Mouse (Mus musculus) neural tube, embryonic 11.5 days (tissue): ENCODE results near the gene Lrig1. TPM values are rescaled to one million over a fixed set of nuclear protein-coding genes. Genes with fewer than 3 reads are reported as not detected.

Experiments
- ATAC-seq: fragments of 200-750 bp; cut with Nextera tagmentation; 2 replicates; pipeline ENCODE4 v1.8.0; 2017; ENCODE audit warnings: moderate number of reproducible peaks, mild to moderate bottlenecking, moderate TSS enrichment, moderate library complexity; ENCODE audit not compliant: insufficient read depth, low FRiP score, low TSS enrichment
- DNase-seq: peaks from one replicate; pipeline ENCODE4 v3.0.0-alpha.2; 2015; ENCODE audit warnings: low spot score
- H3K27ac ChIP-seq: fragments of 300-500 bp; sonication (generic); 2 replicates; pipeline ENCODE4 v1.5.1; 2014; ENCODE audit warnings: low read depth, mild to moderate bottlenecking, low read length
- H3K27me3 ChIP-seq: fragments of 300-500 bp; sonication (generic); 2 replicates; pipeline ENCODE4 v1.6.1; 2014; ENCODE audit warnings: mild to moderate bottlenecking, low read length, mixed read lengths; ENCODE audit not compliant: control insufficient read depth, insufficient read depth
- H3K36me3 ChIP-seq: fragments of 300-500 bp; sonication (generic); 2 replicates; pipeline ENCODE4 v1.6.1; 2014; ENCODE audit warnings: mild to moderate bottlenecking, low read length, moderate library complexity, mixed read lengths; ENCODE audit not compliant: control insufficient read depth, insufficient read depth
- H3K4me1 ChIP-seq: fragments of 300-500 bp; sonication (generic); 2 replicates; pipeline ENCODE4 v1.6.1; 2014; ENCODE audit warnings: low read length, mixed read lengths; ENCODE audit not compliant: control insufficient read depth, insufficient read depth
- H3K4me2 ChIP-seq: fragments of 300-500 bp; sonication (generic); 2 replicates; pipeline ENCODE4 v1.6.1; 2014; ENCODE audit warnings: low read depth, mild to moderate bottlenecking, moderate library complexity
- H3K4me3 ChIP-seq: fragments of 300-500 bp; sonication (generic); 2 replicates; pipeline ENCODE4 v1.5.1; 2014; ENCODE audit warnings: low read depth, low read length
- H3K9ac ChIP-seq: fragments of 300-500 bp; sonication (generic); 2 replicates; pipeline ENCODE4 v1.6.1; 2014; ENCODE audit warnings: mild to moderate bottlenecking, low read length
- H3K9me3 ChIP-seq: fragments of 300-500 bp; sonication (generic); 2 replicates; pipeline ENCODE4 v1.6.1; 2016; ENCODE audit warnings: low read length; ENCODE audit not compliant: control insufficient read depth
- WGBS: fragments of 180-500 bp; shearing (Covaris S2); extraction: QIAGEN DNeasy Blood & Tissue Kit; methylation state at CpG from one replicate; pipeline ENCODE4 v1.1.7; 2014; 5-methylcytosine and 5-hydroxymethylcytosine counted together
- polyA plus RNA-seq: library from polyadenylated mRNA; unstranded; fragments of >200 nt; fragmentation: Nextera tagmentation; extraction: Ambion mirVana; gene quantifications from 2 replicates; pipeline ENCODE4 v1.2.1, GENCODE M21; 2014

Gene Lrig1
- polyA plus RNA-seq, 1 experiment from 2014 or later = 29.6 TPM

GRCm38 (mm10) chr6:94702993-94703392 is 3.0 kb upstream of the Lrig1 start:
- ATAC-seq = no peak
- WGBS = 91% methylated on average over 6 of the region's 6 CpGs
- Histone ChIP-seq H3K9me3 (no peaks in the 10 kb centered on the region), H3K27ac (no peak overlapping the region), H3K4me1 (peaks cover 13% of the 10 kb centered on the region), H3K4me3 (no peak overlapping the region), H3K4me2 (no peak overlapping the region), H3K9ac (no peak overlapping the region), H3K27me3 (no peaks in the 10 kb centered on the region), H3K36me3 (no peaks in the 10 kb centered on the region)
- DNase-seq = no peak

DNA sequence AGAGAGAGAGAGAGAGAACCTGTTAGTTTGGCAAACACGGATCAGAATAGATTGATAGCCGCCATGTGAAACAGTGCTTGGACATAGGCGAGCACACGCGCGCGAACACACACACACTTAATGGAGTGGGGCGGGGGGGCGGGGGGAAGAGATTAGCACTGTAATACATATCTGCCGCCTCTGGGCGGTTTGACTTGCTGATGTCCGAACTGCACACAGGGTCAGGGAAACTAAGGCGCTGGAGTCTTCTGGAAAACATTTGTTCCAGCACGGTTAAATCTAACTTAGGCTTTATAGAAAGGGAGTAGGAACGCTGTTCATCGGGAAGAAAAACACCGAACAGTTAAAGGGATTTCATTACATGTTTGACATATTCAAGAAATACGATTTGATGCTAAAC is 1.1 kb upstream of the Lrig1 start:
- Histone ChIP-seq H3K4me2 (peak overlapping the region; percentile 61), H3K9me3 (no peaks in the 10 kb centered on the region), H3K36me3 (no peaks in the 10 kb centered on the region), H3K27me3 (no peaks in the 10 kb centered on the region), H3K27ac (no peak overlapping the region), H3K9ac (no peak overlapping the region), H3K4me3 (peak overlapping the region; percentile 97), H3K4me1 (peaks cover 26% of the 10 kb centered on the region)
- no peak for ATAC-seq
- WGBS = 4% methylated on average over 18 of the region's 18 CpGs
- peak; percentile 48 for DNase-seq

DNA sequence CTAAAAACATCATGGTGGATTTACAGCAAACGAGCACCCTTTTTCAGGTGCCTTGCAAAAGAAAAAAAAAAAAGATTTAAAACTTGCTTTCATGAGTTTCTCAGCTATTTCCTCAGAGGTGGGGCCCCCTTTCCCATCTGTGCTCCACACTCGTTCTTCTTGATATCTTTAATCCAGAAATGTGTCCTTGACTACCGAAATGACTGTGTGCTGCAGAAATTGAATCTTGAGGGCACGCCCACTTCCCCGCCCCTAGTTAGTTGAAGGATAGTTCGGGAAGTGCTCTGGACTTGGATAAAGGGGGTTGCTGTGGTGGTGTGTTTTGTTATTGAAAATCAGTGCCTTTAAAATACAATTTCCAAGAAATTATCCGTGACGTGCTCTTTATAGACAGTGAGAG is 654 bp upstream of the Lrig1 start:
- under 1% methylated on average over 8 of the region's 8 CpGs for WGBS

GRCm38 (mm10) chr6:94699173-94699987 is 578 bp downstream of the Lrig1 start:
- DNase-seq (peak; percentile 60), ATAC-seq (peak; percentile 58)
- H3K4me2 ChIP-seq = peak overlapping the region; percentile 61
- peaks cover 43% of the 10 kb centered on the region for H3K4me1 ChIP-seq
- H3K27ac ChIP-seq = peak overlapping the region; percentile 85
- H3K36me3 ChIP-seq = no peaks in the 10 kb centered on the region
- H3K9ac ChIP-seq = peak overlapping the region; percentile 90
- H3K27me3 ChIP-seq = no peaks in the 10 kb centered on the region
- 0% methylated on average over 79 of the region's 95 CpGs for WGBS
- H3K9me3 ChIP-seq = no peaks in the 10 kb centered on the region
- H3K4me3 ChIP-seq = peak overlapping the region; percentile 97

More for the DNA sequence above, 654 bp upstream of the Lrig1 start:
- Histone ChIP-seq H3K9ac (no peak overlapping the region), H3K27me3 (no peaks in the 10 kb centered on the region), H3K4me2 (peak overlapping the region; percentile 61), H3K36me3 (no peaks in the 10 kb centered on the region), H3K27ac (no peak overlapping the region), H3K4me3 (peak overlapping the region; percentile 97), H3K4me1 (peaks cover 31% of the 10 kb centered on the region), H3K9me3 (no peaks in the 10 kb centered on the region)
- DNase-seq (peak; percentile 66), ATAC-seq (no peak)

DNA sequence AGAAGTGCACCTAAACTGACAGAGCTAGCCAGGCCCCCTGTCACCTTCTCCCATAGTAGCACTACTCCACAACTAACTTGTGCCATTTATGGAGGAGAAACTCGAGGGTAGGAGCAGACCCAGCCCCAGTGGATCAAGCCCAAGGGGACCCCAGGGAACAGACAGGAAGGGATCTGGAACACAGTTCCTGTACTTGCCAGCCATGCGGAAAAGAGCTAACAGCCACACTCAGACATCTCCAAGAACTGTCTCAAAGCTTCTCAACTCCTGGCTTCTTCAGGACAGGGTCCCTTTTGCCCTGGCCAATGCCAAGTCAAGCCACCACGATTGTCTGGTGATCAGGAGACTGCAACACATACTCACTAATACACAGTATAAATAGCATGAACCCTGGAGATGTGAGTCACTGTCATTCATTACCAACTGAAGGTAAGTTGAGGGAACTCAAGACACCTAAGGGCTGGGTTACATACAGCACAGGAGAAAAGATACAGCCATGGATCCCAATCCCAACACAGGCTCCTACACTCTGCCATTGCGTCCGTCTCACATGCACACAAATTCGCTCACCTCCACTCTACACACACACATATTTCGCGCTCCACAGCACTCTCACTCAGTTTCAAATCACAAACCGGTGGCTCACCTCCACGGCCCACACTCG is 1.3 kb downstream of the Lrig1 start:
- WGBS = 2% methylated on average over 11 of the region's 11 CpGs
- no peaks in the 10 kb centered on the region for H3K9me3 ChIP-seq
- DNase-seq (no peak), ATAC-seq (no peak)
- no peaks in the 10 kb centered on the region for H3K27me3 ChIP-seq
- H3K36me3 ChIP-seq = no peaks in the 10 kb centered on the region
- peaks cover 47% of the 10 kb centered on the region for H3K4me1 ChIP-seq
- H3K4me2 ChIP-seq = peak overlapping the region; percentile 61
- peak overlapping the region; percentile 97 for H3K4me3 ChIP-seq
- no peak overlapping the region for H3K27ac ChIP-seq
- peak overlapping the region; percentile 90 for H3K9ac ChIP-seq

DNA sequence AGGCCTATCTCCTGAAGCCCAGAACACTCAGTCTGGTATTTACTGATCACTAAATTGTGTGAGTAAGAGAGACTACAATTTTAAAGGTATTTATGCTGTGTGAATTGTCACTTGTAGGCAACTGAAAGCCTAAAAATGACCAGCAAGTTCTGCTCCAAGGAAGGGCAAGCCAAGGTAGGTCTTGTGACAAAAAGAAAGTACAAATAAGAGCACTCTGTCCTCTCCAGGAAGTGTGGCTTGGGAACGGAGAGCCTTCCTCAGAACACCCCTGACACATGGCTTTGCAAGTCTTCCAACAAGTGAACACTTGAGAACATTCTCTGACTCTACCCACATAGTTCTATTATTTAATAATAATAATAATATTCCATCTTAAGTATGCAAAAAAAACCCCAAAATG is 2.5 kb downstream of the Lrig1 start:
- ATAC-seq (no peak), DNase-seq (no peak)
- Histone ChIP-seq H3K9ac (no peak overlapping the region), H3K4me3 (peak overlapping the region; percentile 97), H3K27me3 (no peaks in the 10 kb centered on the region), H3K27ac (no peak overlapping the region), H3K4me1 (peaks cover 48% of the 10 kb centered on the region), H3K9me3 (no peaks in the 10 kb centered on the region), H3K4me2 (peak overlapping the region; percentile 61), H3K36me3 (no peaks in the 10 kb centered on the region)
- WGBS = 45% methylated on average over 1 of the region's 1 CpGs

DNA sequence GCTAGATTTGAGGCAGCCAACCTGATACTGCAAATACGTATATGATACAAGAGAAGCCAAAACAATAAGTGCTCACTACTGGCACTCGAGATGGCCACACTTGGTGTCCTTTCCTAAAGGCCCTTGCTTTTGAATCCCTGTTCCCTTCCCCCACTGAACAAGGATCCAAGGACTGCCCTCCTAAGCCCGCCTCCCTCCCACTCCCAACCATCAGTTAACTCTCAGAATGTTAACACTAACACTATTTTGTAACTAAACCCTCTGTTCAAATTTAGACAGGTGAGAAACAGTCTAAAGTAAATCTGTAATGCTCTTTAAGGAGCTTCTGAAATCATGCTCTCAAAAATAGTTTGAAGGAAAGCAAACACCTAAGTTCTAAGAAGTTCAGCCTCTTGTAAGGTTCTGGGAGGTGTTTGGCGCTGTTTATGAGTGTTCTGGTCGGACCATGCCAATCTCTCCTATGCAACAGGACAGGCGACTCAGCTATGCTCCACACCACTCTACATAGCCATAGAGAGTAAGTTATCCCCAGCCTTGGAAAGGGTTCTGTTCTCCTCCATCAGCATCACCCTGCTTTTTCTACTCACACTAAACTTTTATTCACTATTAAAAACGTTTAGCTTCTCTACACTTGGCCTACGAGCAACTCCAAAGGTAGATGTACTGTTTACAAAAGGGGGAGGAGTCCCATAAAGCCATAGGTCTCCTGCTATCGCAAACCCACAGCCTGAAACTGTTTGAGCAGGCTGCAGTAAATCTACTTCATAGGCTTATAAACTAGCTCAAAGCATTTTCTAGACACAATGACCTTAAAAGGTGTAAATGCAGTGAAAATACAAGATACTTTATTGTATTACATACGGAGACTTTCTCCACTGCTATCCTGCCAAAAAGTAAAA is 3.5 kb downstream of the Lrig1 start:
- peak overlapping the region; percentile 17 for H3K4me3 ChIP-seq
- no peak overlapping the region for H3K9ac ChIP-seq
- WGBS = 28% methylated on average over 10 of the region's 10 CpGs
- H3K27ac ChIP-seq = no peak overlapping the region
- H3K4me1 ChIP-seq = peaks cover 54% of the 10 kb centered on the region
- H3K4me2 ChIP-seq = peak overlapping the region; percentile 61
- no peak for ATAC-seq
- no peaks in the 10 kb centered on the region for H3K36me3 ChIP-seq
- no peaks in the 10 kb centered on the region for H3K27me3 ChIP-seq
- DNase-seq = no peak
- no peaks in the 10 kb centered on the region for H3K9me3 ChIP-seq

- Histone ChIP-seq H3K4me3 (no peak overlapping the region), H3K4me2 (peak overlapping the region; percentile 61), H3K27ac (no peak overlapping the region), H3K9me3 (no peaks in the 10 kb centered on the region), H3K4me1 (peaks cover 50% of the 10 kb centered on the region), H3K36me3 (no peaks in the 10 kb centered on the region), H3K27me3 (no peaks in the 10 kb centered on the region), H3K9ac (no peak overlapping the region)
- WGBS = 40% methylated on average over 9 of the region's 9 CpGs
- DNase-seq (no peak), ATAC-seq (no peak)
Measured at GRCm38 (mm10) chr6:94695121-94695930, 4.6 kb downstream of the Lrig1 start.
